Mouse (Mus musculus) cerebellum, adult 18-20 months (tissue): ENCODE results near the gene Hace1.

Source experiments
- DNase-seq, 2 experiments: peaks; one replicate each; pipeline ENCODE4 v3.0.0; 2021

The Hace1 gene

GRCm38 (mm10) chr10:45706849-45707248, 129.2 kb downstream of the Hace1 start:
- no peak for DNase-seq

- no peak for DNase-seq
These were observed 133.2 kb downstream of the Hace1 start for GRCm38 (mm10) chr10:45710848-45711247.

DNA sequence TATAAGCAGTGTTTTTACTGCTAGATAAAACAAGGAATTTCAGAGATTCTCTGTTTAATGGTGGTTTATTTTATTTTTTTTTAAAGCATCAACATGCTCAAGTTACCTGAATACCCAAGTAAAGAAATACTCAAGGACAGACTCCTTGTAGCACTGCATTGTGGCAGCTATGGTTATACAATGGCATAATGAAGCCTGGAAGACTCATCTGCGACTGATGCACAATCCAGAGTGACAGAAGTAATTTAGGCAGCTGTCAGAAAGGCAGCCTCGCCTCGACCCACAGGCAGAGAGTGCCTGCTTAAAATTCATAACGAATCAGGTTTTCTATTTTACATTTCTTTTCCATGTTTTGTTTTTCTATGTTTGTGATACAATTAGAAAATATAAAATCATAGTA, 133.7 kb downstream of the Hace1 start:
- DNase-seq, result no peak
